Mouse (Mus musculus): ENCODE data around the gene Atp2a2. TPM values are rescaled to one million over a fixed set of nuclear protein-coding genes. Genes with fewer than 3 reads are reported as not detected.

Gene Atp2a2
- polyA plus RNA-seq, 1 experiment = 1.3 TPM

DNA sequence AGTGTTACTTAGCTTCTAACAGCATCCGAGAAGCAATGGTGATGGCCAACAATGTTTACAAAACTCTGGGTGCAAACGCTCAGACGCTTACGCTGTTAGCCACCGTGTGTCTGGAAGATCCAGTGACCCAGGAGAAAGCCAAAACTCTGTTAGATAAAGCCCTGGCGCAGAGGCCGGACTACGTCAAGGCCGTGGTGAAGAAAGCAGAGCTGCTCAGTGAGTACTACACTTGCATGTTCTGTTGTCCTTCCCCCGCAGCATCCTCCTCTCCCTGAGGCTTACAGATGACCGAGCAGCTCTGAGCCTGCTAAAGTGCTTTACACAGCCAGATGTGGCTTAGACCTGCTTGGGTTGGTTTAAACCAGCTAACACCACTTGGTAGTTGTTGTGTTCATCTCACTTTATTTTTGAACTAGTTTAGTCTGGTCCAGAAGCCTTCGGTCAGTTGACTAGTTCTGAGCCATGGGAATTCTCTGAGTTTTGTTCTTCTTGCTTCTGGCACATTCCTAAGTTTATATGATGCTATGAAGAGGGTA is 61.9 kb downstream of the Atp2a2 start:
- Histone ChIP-seq H3K4me1 (ENCODE audit: control insufficient read depth) (no peaks in the 10 kb centered on the region), H3K36me3 (ENCODE audit: control insufficient read depth) (peaks cover 99% of the 10 kb centered on the region), H3K9me3 (ENCODE audit: control insufficient read depth, low read length) (no peaks in the 10 kb centered on the region), H3K27me3 (ENCODE audit: control insufficient read depth) (no peaks in the 10 kb centered on the region), H3K4me3 (replicated peaks) (no peak overlapping the region)
- TF ChIP-seq GATA1 (IDR thresholded peaks at IDR 0.05; ENCODE audit: low read length) (no peak), TAL1 (IDR thresholded peaks at IDR 0.05; ENCODE audit: low read length) (no peak)

DNA sequence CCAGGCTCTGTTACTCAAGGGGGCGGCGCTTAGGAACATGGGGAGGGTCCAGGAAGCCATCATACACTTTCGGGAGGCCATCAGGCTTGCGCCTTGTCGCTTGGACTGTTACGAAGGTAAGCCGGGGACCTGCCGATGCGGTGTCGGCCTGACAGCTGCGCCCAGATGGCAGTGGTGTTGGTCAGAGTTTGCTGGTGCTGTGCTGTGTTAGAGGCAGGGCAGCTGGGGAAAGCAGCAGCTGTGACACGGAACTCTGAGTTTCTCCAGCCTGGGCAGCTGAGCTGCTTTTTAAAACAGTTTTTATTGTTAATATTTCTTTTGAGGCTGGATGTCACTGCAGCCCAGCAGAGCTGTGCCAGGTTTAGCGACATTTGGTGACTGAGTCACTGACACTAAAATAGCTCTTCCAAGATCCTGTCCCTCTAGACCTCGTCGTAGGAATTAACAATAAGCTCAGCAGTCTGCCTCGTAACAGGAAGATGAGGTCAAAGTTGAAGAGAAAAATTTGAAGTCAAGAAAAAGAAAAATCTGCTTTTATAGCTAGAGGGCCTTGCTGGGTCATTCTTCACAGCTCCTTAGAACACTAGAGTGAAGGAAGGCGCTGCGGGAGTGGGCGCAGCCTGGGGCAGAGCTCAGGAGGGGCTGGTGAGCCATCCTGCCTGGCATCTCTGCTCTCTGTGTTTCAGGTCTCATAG is 62.5 kb downstream of the Atp2a2 start:
- Histone ChIP-seq H3K9me3 (ENCODE audit: control insufficient read depth, low read length) (no peaks in the 10 kb centered on the region), H3K4me1 (ENCODE audit: control insufficient read depth) (no peaks in the 10 kb centered on the region), H3K4me3 (replicated peaks) (no peak overlapping the region), H3K36me3 (ENCODE audit: control insufficient read depth) (peaks cover 99% of the 10 kb centered on the region), H3K27me3 (ENCODE audit: control insufficient read depth) (no peaks in the 10 kb centered on the region)
- TF ChIP-seq GATA1 (IDR thresholded peaks at IDR 0.05; ENCODE audit: low read length) (no peak), TAL1 (IDR thresholded peaks at IDR 0.05; ENCODE audit: low read length) (no peak)

DNA sequence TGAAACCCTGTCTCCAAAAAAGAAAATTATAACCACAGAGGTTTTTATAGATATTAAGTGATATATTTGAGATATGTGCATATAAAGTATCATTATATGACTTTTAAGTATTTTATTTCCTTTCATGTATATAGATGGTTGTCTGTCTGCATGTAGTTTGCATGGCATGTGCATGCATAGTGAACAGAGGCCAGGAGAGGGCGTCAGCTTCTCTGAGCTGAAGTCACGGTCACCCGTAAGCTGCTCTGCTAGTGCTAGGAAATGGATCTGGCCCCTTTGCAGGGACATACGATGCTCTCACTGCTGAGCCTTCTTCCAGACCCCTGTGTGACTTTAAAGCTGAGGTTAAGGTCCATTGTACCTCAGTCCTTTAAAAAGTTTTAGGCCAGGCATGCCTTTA is 67.5 kb downstream of the Atp2a2 start:
- Histone ChIP-seq H3K4me1 (ENCODE audit: control insufficient read depth) (no peaks in the 10 kb centered on the region), H3K27me3 (ENCODE audit: control insufficient read depth) (no peaks in the 10 kb centered on the region), H3K36me3 (ENCODE audit: control insufficient read depth) (peaks cover 98% of the 10 kb centered on the region), H3K9me3 (ENCODE audit: control insufficient read depth, low read length) (no peaks in the 10 kb centered on the region), H3K4me3 (replicated peaks) (no peak overlapping the region)
- TF ChIP-seq TAL1 (IDR thresholded peaks at IDR 0.05; ENCODE audit: low read length) (no peak), GATA1 (IDR thresholded peaks at IDR 0.05; ENCODE audit: low read length) (no peak)

DNA sequence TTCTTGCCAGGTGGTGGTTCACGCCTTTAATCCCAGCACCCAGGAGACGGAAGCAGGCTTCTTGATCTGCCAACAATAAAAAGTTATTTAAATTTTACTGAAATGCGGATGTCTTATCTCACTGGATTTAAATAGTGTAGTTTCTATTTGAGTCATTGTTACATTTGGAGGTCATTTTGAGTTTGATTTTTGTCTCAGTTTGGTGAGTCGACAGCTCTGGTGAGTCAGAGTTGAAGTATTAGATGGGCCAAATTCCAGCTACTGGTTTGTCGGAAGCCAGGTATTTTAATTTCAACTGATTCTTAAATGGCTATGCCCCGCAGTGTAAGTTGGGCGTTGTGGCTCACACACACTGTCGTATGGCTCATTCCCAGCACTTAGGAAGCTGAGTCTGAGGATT is 70.8 kb downstream of the Atp2a2 start:
- Histone ChIP-seq H3K27me3 (ENCODE audit: control insufficient read depth) (no peaks in the 10 kb centered on the region), H3K9me3 (ENCODE audit: control insufficient read depth, low read length) (no peaks in the 10 kb centered on the region), H3K4me3 (replicated peaks) (no peak overlapping the region), H3K4me1 (ENCODE audit: control insufficient read depth) (no peaks in the 10 kb centered on the region), H3K36me3 (ENCODE audit: control insufficient read depth) (peaks cover 94% of the 10 kb centered on the region)
- TF ChIP-seq TAL1 (IDR thresholded peaks at IDR 0.05; ENCODE audit: low read length) (no peak), GATA1 (IDR thresholded peaks at IDR 0.05; ENCODE audit: low read length) (no peak)

DNA sequence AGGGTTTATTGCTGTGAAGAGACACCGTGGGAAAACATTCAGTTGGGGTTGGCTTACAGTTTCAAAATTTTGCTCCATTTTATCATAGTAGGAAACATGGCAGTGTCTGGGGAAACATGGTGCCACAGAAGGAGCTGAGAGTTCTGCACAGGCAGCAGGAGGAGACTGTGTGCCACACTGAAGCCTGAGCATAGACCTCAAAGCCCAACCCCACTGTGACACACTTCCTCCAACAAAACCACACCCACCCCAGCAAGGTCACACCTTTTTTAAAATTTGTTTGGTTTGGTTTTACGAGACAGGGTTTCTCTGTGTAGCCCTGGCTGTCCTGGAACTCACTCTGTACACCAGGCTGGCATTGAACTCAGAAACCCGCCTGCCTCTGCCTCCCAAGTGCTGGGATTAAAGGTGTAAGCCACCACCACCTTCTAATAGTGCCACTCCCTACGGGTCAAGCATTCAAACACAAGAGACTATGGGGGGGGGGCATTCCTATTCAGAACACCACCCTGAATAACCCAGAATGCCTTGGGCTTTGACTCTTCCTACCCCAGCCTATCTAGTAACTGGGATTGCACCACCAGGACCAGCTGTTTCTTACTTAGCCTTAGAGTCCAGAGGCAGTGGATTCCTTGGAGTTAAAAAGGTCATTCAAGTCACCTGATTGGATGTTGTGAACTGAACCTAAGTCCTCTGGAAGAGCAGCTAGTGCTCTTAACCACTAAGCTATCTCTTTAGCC is 71.8 kb downstream of the Atp2a2 start:
- no peaks in the 10 kb centered on the region for H3K4me1 ChIP-seq (ENCODE audit: control insufficient read depth)
- TF ChIP-seq GATA1 (IDR thresholded peaks at IDR 0.05; ENCODE audit: low read length) (no peak), TAL1 (IDR thresholded peaks at IDR 0.05; ENCODE audit: low read length) (no peak)
- no peak overlapping the region for H3K4me3 ChIP-seq (replicated peaks)
- no peaks in the 10 kb centered on the region for H3K9me3 ChIP-seq (ENCODE audit: control insufficient read depth, low read length)
- peaks cover 91% of the 10 kb centered on the region for H3K36me3 ChIP-seq (ENCODE audit: control insufficient read depth)
- no peaks in the 10 kb centered on the region for H3K27me3 ChIP-seq (ENCODE audit: control insufficient read depth)

DNA sequence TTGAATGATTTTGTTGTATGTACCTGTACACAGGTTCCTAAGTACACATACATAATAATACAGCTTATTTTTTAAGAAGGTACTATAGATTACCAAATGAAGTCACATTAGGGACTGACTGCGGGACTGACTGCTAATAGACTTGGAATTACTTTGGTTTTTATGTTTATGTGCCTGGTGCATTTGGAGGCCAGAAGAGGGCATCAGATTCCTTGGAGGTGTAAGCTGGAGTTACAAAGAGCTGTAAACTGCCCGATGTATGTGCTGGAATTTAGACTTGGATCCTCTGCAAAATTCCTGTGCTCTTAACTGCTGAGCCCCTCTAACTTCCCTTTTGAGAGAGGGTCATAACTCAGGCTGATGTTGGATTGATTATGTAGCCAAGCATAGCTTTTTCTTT is 76.5 kb downstream of the Atp2a2 start:
- peaks cover 29% of the 10 kb centered on the region for H3K4me1 ChIP-seq (ENCODE audit: control insufficient read depth)
- TF ChIP-seq GATA1 (IDR thresholded peaks at IDR 0.05; ENCODE audit: low read length) (no peak), TAL1 (IDR thresholded peaks at IDR 0.05; ENCODE audit: low read length) (no peak)
- no peaks in the 10 kb centered on the region for H3K9me3 ChIP-seq (ENCODE audit: control insufficient read depth, low read length)
- no peak overlapping the region for H3K4me3 ChIP-seq (replicated peaks)
- H3K36me3 ChIP-seq (ENCODE audit: control insufficient read depth) = peaks cover 49% of the 10 kb centered on the region
- H3K27me3 ChIP-seq (ENCODE audit: control insufficient read depth) = no peaks in the 10 kb centered on the region

DNA sequence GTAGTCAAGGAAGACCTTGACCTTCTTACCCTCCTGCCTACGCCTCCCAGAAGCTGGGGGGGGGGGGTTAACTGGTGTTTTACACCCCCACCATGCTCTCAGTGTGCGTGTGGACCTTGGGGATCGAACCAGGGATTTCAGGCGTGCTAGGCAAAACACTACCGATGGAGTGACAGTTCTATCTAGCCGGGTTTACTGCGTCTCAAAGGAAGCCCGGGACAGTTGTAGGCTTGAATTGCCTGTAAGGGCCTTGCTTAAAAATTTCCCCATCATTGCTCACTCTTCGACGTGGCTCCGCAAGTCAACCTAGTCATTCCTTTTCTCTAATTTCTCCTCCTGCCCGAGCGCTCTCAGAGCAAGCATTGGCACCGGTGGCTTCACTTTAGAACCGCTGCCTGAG is 78.9 kb downstream of the Atp2a2 start:
- H3K4me1 ChIP-seq (ENCODE audit: control insufficient read depth) = peaks cover 30% of the 10 kb centered on the region
- no peaks in the 10 kb centered on the region for H3K27me3 ChIP-seq (ENCODE audit: control insufficient read depth)
- H3K9me3 ChIP-seq (ENCODE audit: control insufficient read depth, low read length) = peaks cover 2% of the 10 kb centered on the region; the same call in 1 of the 2 replicates
- TF ChIP-seq GATA1 (IDR thresholded peaks at IDR 0.05; ENCODE audit: low read length) (no peak), TAL1 (IDR thresholded peaks at IDR 0.05; ENCODE audit: low read length) (no peak)
- peaks cover 25% of the 10 kb centered on the region for H3K36me3 ChIP-seq (ENCODE audit: control insufficient read depth)
- H3K4me3 ChIP-seq (replicated peaks) = peak overlapping the region; percentile 97

DNA sequence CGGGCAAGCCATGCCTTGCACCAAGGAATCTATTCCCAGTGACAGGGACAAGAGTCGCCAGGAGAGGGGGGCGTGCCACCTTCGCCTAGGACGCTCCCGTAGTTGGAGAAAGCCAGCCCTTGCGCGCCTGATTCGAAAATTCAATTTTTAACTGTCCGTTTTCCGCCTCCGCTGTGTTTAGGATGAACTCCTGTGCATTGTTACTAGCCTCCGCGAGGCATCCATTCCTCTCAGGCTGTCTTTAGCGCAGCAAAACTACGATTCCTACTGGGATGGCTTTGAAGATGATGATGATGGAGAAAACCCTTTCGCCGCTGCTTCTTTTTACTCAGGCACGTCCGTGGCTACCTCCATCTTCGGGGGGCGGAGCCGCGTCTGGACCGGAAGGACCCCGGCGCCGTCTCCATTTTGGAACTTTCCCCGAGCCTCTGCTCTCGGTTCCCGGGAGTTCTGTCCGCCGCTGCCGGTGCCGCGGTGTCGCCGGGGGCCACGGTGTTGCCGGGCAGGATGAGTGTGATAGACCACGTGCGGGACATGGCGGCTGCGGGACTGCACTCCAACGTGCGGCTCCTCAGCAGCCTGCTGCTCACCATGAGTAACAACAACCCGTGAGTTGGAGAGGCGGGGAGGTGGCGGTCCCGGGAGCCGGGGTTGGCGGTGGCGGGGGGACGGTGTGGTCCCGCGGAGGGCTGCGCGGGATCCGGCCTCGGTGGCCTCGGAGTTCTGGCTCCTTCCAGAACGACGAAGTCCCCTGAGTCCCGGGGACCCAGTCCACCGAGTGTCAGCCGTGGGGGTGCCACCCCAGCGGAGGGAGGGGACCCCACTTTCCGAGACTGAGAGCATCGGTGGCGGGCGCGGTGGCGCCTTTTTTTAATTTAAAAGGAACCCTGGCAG is 79.7 kb downstream of the Atp2a2 start:
- no peak for TF ChIP-seq GATA1 (IDR thresholded peaks at IDR 0.05; ENCODE audit: low read length)
- TF ChIP-seq TAL1 (IDR thresholded peaks at IDR 0.05; ENCODE audit: low read length) = no peak
- H3K9me3 ChIP-seq (ENCODE audit: control insufficient read depth, low read length) = peaks cover 5% of the 10 kb centered on the region; the same call in 1 of the 2 replicates

More for the DNA sequence above, 79.7 kb downstream of the Atp2a2 start:
- peak overlapping the region; percentile 97 for H3K4me3 ChIP-seq (replicated peaks)
- peaks cover 18% of the 10 kb centered on the region for H3K36me3 ChIP-seq (ENCODE audit: control insufficient read depth)
- H3K27me3 ChIP-seq (ENCODE audit: control insufficient read depth) = no peaks in the 10 kb centered on the region
- peaks cover 32% of the 10 kb centered on the region for H3K4me1 ChIP-seq (ENCODE audit: control insufficient read depth)
